Mouse (Mus musculus) limb, embryonic 14.5 days (tissue): Measurements from ENCODE around the gene Cspg4. TPM values are rescaled to one million over a fixed set of nuclear protein-coding genes. Genes with fewer than 3 reads are reported as not detected.

Experiments used
- ATAC-seq: fragments of 200-750 bp; cut with Nextera tagmentation; 2 replicates; pipeline ENCODE4 v1.8.0; 2017; ENCODE audit warnings: low read depth, moderate number of reproducible peaks, moderate TSS enrichment; ENCODE audit not compliant: low FRiP score
- DNase-seq: peaks from one replicate; pipeline ENCODE4 v3.0.0-alpha.2; 2015; ENCODE audit warnings: low spot score
- H3K27ac ChIP-seq: fragments of 300-500 bp; sonication (generic); replicated peaks from 2 replicates; pipeline ENCODE4 v1.5.1; 2014; ENCODE audit warnings: low read depth, mild to moderate bottlenecking, low read length, moderate library complexity, mixed read lengths
- H3K27me3 ChIP-seq: fragments of 300-500 bp; sonication (generic); 2 replicates; pipeline ENCODE4 v1.6.1; 2014; ENCODE audit warnings: low read length, mixed read lengths; ENCODE audit not compliant: control insufficient read depth, insufficient read depth
- H3K36me3 ChIP-seq: fragments of 300-500 bp; sonication (generic); 2 replicates; pipeline ENCODE4 v1.6.1; 2014; ENCODE audit warnings: mild to moderate bottlenecking, low read length, moderate library complexity, mixed read lengths; ENCODE audit not compliant: control insufficient read depth, insufficient read depth
- H3K4me1 ChIP-seq: fragments of 300-500 bp; sonication (generic); 2 replicates; pipeline ENCODE4 v1.6.1; 2014; ENCODE audit warnings: antibody characterized with exemption, low read length, mixed read lengths; ENCODE audit not compliant: control insufficient read depth, insufficient read depth
- H3K4me2 ChIP-seq: fragments of 300-500 bp; sonication (generic); replicated peaks from 2 replicates; pipeline ENCODE4 v1.6.1; 2014; ENCODE audit warnings: low read depth, mild to moderate bottlenecking, low read length, moderate library complexity; ENCODE audit not compliant: severe bottlenecking
- H3K4me3 ChIP-seq: fragments of 300-500 bp; sonication (generic); replicated peaks from 2 replicates; pipeline ENCODE4 v1.5.1; 2014; ENCODE audit warnings: low read length
- H3K9ac ChIP-seq: fragments of 300-500 bp; sonication (generic); 2 replicates; pipeline ENCODE4 v1.6.1; 2014; ENCODE audit warnings: mild to moderate bottlenecking, low read depth, low read length, moderate library complexity; ENCODE audit not compliant: severe bottlenecking
- H3K9me3 ChIP-seq: fragments of 300-500 bp; sonication (generic); 2 replicates; pipeline ENCODE4 v1.6.1; 2016; ENCODE audit warnings: low read length; ENCODE audit not compliant: control insufficient read depth
- POLR2A ChIP-seq: fragments of 200-500 bp; IDR thresholded peaks from 2 replicates; pipeline ENCODE4 v1.8.0; 2012; ENCODE audit warnings: inconsistent platforms, mild to moderate bottlenecking, moderate library complexity, borderline replicate concordance; ENCODE audit not compliant: insufficient read depth, insufficient read length; ENCODE audit errors: extremely low read depth
- WGBS: fragments of 180-500 bp; shearing (Covaris S2); extraction: QIAGEN DNeasy Blood & Tissue Kit; methylation state at CpG from one replicate; pipeline ENCODE4 v1.1.7; 2014; 5-methylcytosine and 5-hydroxymethylcytosine counted together
- polyA plus RNA-seq, 2 experiments: library from polyadenylated mRNA; depleted of rRNA in 1 of 2; stranded (reverse) in 1 of 2; unstranded in 1 of 2; fragments of >200 nt; fragmentation: Nextera tagmentation in 1 of 2; extraction: Ambion mirVana in 1 of 2; gene quantifications; 2 replicates each; pipeline versions ENCODE4 v1.2.1 to v1.2.3; 2012 to 2014

Cspg4 gene
- polyA plus RNA-seq, 2 experiments = 47.1 to 59.9 TPM

DNA sequence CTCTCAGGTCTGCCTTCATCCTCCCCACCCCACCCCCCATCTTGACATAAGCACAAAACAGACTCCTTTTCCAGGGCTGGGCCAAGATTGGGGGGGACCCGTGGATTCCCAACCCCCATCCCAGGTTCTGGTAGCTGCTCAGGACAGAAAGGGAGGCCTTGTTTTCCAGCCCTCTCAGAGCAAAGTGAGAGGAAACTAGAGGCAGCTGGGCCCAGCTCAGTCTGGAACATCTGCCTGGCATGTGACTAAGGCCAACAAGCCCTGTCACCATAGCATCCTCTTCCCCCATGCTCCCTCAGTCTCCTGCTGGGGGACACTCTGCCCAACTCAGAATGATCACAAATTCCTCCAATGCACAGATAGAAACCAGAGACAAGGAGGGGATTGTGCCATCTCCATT, 50.3 kb downstream of the Cspg4 start:
- H3K9me3 ChIP-seq = no peaks in the 10 kb centered on the region
- H3K36me3 ChIP-seq = peaks cover 51% of the 10 kb centered on the region
- H3K4me3 ChIP-seq = no peak overlapping the region
- H3K27ac ChIP-seq = no peak overlapping the region
- H3K4me1 ChIP-seq = no peaks in the 10 kb centered on the region
- DNase-seq (no peak), ATAC-seq (no peak)
- H3K4me2 ChIP-seq = no peak overlapping the region
- no peaks in the 10 kb centered on the region for H3K27me3 ChIP-seq
- TF ChIP-seq POLR2A = no peak
- WGBS = 77% methylated on average over 1 of the region's 1 CpGs
- no peak overlapping the region for H3K9ac ChIP-seq

DNA sequence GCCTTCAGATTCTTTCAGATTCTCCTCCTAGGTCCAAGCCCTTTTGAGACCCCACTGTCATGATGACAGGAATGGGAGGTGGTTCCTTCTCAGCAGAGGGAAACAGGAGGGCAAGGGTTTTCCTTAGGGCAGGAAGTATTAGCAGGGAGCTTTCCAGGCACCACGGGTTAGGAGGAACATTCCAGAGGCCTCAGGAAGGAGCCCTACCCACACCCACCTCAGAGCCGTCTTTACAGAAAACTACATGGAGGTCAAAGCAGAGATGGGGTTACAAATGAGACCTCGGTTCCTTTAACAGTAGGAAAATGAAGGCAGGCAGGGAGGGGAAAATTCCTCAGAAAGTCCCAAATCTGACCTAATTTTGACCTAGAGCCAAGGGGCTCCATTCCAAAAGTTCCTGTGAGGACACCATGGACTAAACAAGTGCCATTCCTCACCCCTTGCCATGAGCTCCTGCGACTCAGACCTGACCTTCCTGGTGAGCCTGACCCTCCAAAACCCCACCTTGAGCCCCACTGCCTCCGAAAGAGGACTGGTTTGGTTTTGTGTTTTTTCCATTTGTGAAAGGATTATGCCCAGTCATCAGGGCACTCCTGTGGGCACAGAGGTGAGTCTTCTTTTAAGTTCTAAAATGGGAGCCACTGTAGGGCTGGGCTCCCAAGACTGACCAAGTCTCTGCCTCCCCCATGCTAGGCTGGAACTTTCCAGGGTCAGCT, 51.0 kb downstream of the Cspg4 start:
- H3K27me3 ChIP-seq = no peaks in the 10 kb centered on the region

GRCm38 (mm10) chr9:56917131-56917530, 52.3 kb downstream of the Cspg4 start:
- Histone ChIP-seq H3K9ac (no peak overlapping the region), H3K4me3 (no peak overlapping the region), H3K27me3 (no peaks in the 10 kb centered on the region), H3K4me2 (no peak overlapping the region), H3K27ac (no peak overlapping the region), H3K36me3 (peaks cover 71% of the 10 kb centered on the region), H3K9me3 (no peaks in the 10 kb centered on the region), H3K4me1 (no peaks in the 10 kb centered on the region)
- WGBS = 66% methylated on average over 2 of the region's 2 CpGs
- ATAC-seq (no peak), DNase-seq (no peak)
- TF ChIP-seq POLR2A = no peak

More for the DNA sequence above, 51.0 kb downstream of the Cspg4 start:
- Histone ChIP-seq H3K36me3 (peaks cover 58% of the 10 kb centered on the region), H3K9me3 (no peaks in the 10 kb centered on the region), H3K27ac (no peak overlapping the region), H3K4me3 (no peak overlapping the region), H3K4me2 (no peak overlapping the region), H3K4me1 (no peaks in the 10 kb centered on the region), H3K9ac (no peak overlapping the region)
- 83% methylated on average over 5 of the region's 5 CpGs for WGBS
- no peak for TF ChIP-seq POLR2A
- ATAC-seq (no peak), DNase-seq (no peak)

DNA sequence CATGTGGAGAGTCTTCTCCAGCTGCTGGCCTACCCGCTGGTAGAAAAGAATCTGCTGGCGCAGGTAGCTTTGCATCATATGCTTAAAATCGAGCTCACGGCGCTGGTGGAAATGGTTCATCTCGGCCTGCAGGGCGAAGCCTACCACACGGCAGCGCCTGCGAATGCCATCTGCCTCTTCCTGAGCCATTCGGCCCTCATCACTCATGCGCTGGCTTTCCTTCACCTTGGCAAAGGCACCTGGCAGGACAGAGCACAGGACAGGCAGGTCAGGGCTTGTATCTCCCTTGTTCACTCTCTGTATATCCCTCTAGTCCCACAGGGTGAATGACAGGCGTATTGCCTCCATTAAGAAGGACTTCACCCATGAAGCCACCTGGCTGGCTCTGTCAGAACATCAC, 53.6 kb downstream of the Cspg4 start:
- ATAC-seq (no peak), DNase-seq (no peak)
- peaks cover 76% of the 10 kb centered on the region for H3K36me3 ChIP-seq
- no peak overlapping the region for H3K9ac ChIP-seq
- H3K9me3 ChIP-seq = no peaks in the 10 kb centered on the region
- 94% methylated on average over 13 of the region's 13 CpGs for WGBS
- no peak overlapping the region for H3K4me2 ChIP-seq
- H3K27ac ChIP-seq = no peak overlapping the region
- peaks cover 10% of the 10 kb centered on the region for H3K4me1 ChIP-seq
- H3K4me3 ChIP-seq = no peak overlapping the region
- no peaks in the 10 kb centered on the region for H3K27me3 ChIP-seq
- TF ChIP-seq POLR2A = no peak

- Histone ChIP-seq H3K27ac (no peak overlapping the region), H3K4me2 (peak overlapping the region; percentile 93; the same call in 1 of the 2 replicates), H3K9me3 (no peaks in the 10 kb centered on the region), H3K4me3 (no peak overlapping the region), H3K9ac (no peak overlapping the region), H3K27me3 (no peaks in the 10 kb centered on the region), H3K36me3 (peaks cover 59% of the 10 kb centered on the region), H3K4me1 (peaks cover 45% of the 10 kb centered on the region)
- 90% methylated on average over 4 of the region's 4 CpGs for WGBS
- no peak for TF ChIP-seq POLR2A
- DNase-seq = no peak
- no peak for ATAC-seq
Measured at GRCm38 (mm10) chr9:56922746-56923145, 57.9 kb downstream of the Cspg4 start.
